ENCODE assay signal across 19 mouse cellular contexts in genomic region chr8:125175661-125176060, GRCm38 (mm10).
DNase-seq lines count a peak whose midpoint lies in the region; ATAC-seq lines count a peak whose summit lies in the region.
"Had no signal": no experiment of that assay in that cellular context is flagged by ENCODE, and none has a peak within 500 bp of the region (broad histone marks: within the 10 kb centered on the region; RNA-seq: fewer than 3 reads in every experiment).

No protein-coding gene starts in this region.

- H3K9me3 ChIP-seq in heart, embryonic 11.5 days (replicated peaks; ENCODE audit: control insufficient read depth, low read length) = no peaks in the 10 kb centered on the region; the same call in 1 of the 2 replicates
- no peaks in the 10 kb centered on the region for H3K9me3 ChIP-seq in heart, embryonic 16.5 days (replicated peaks; ENCODE audit: control insufficient read depth, low read length)
- no peaks in the 10 kb centered on the region for H3K9me3 ChIP-seq in lung, embryonic 15.5 days
- H3K9me3 ChIP-seq: embryonic facial prominence, embryonic 12.5 days; forebrain, embryonic 15.5 days; hindbrain, embryonic 10.5 days had no signal

- H3K4me1 ChIP-seq in heart, embryonic 11.5 days (ENCODE audit: control insufficient read depth, insufficient read depth, low read length) = peaks cover 11% of the 10 kb centered on the region
- H3K4me1 ChIP-seq in heart, embryonic 16.5 days (ENCODE audit: control insufficient read depth, insufficient read depth, low read length) = peaks cover 19% of the 10 kb centered on the region
- H3K4me1 ChIP-seq in lung, embryonic 15.5 days = peaks cover 23% of the 10 kb centered on the region
- H3K4me1 ChIP-seq: forebrain, embryonic 15.5 days had no signal

- no peaks in the 10 kb centered on the region for H3K27me3 ChIP-seq in heart, embryonic 11.5 days (ENCODE audit: control insufficient read depth, insufficient read depth, low read length)
- H3K27me3 ChIP-seq in heart, embryonic 16.5 days (ENCODE audit: control insufficient read depth, insufficient read depth, low read length) = no peaks in the 10 kb centered on the region
- H3K27me3 ChIP-seq in lung, embryonic 15.5 days = no peaks in the 10 kb centered on the region
- H3K27me3 ChIP-seq: forebrain, embryonic 15.5 days had no signal

- no peak overlapping the region for H3K4me2 ChIP-seq in heart, embryonic 11.5 days
- no peak overlapping the region for H3K4me2 ChIP-seq in heart, embryonic 16.5 days (ENCODE audit: low read depth, low read length)
- no peak overlapping the region for H3K4me2 ChIP-seq in lung, embryonic 15.5 days
- H3K4me2 ChIP-seq: embryonic facial prominence, embryonic 12.5 days; forebrain, embryonic 15.5 days; hindbrain, embryonic 14.5 days had no signal

- 79% methylated on average over 4 of the region's 4 CpGs for WGBS in heart, embryonic 11.5 days (ENCODE audit: insufficient replicate concordance)
- 71% methylated on average over 4 of the region's 4 CpGs for WGBS in heart, embryonic 16.5 days
- 48% methylated on average over 4 of the region's 4 CpGs for WGBS in lung, embryonic 15.5 days

- no peaks in the 10 kb centered on the region for H3K36me3 ChIP-seq in heart, embryonic 11.5 days (ENCODE audit: control insufficient read depth, insufficient read depth, low read length)
- no peaks in the 10 kb centered on the region; the same call in 1 of the 2 replicates for H3K36me3 ChIP-seq in heart, embryonic 16.5 days (ENCODE audit: control insufficient read depth, insufficient read depth)
- no peaks in the 10 kb centered on the region for H3K36me3 ChIP-seq in lung, embryonic 15.5 days
- H3K36me3 ChIP-seq: embryonic facial prominence, embryonic 12.5 days; forebrain, embryonic 15.5 days; hindbrain, embryonic 10.5 days had no signal

- peak overlapping the region; percentile 83 for H3K27ac ChIP-seq in heart, embryonic 11.5 days (ENCODE audit: low read depth, low read length)
- peak overlapping the region; percentile 87 for H3K27ac ChIP-seq in heart, embryonic 16.5 days (ENCODE audit: low read length)
- peak overlapping the region; percentile 65; the same call in 1 of the 2 replicates for H3K27ac ChIP-seq in lung, embryonic 15.5 days
- H3K27ac ChIP-seq: embryonic facial prominence, embryonic 12.5 days; forebrain, embryonic 15.5 days; hindbrain, embryonic 10.5 days; hindbrain, embryonic 14.5 days had no signal

- no peak overlapping the region for H3K9ac ChIP-seq in heart, embryonic 11.5 days (ENCODE audit: low read depth, low read length)
- no peak overlapping the region for H3K9ac ChIP-seq in heart, embryonic 16.5 days (ENCODE audit: low read length)
- H3K9ac ChIP-seq in lung, embryonic 15.5 days = no peak overlapping the region
- H3K9ac ChIP-seq: embryonic facial prominence, embryonic 12.5 days; forebrain, embryonic 15.5 days; hindbrain, embryonic 14.5 days had no signal

- ATAC-seq in heart, embryonic 11.5 days (replicated peaks; ENCODE audit: insufficient number of reproducible peaks, low FRiP score, low TSS enrichment) = no peak
- ATAC-seq in heart, embryonic 16.5 days (replicated peaks; ENCODE audit: extremely low read depth, insufficient read depth, low FRiP score) = no peak
- no peak for ATAC-seq in lung, embryonic 15.5 days (ENCODE audit: borderline replicate concordance, extremely low read depth, low FRiP score, low TSS enrichment)
- ATAC-seq: activated CD4-positive, CD25-positive, alpha-beta regulatory T cell, adult 4 months; forebrain, embryonic 15.5 days; intestine, embryonic 16.5 days; Patski had no signal

- H3K4me3 ChIP-seq in heart, embryonic 11.5 days (ENCODE audit: low read depth, low read length) = no peak overlapping the region
- H3K4me3 ChIP-seq in heart, embryonic 16.5 days (ENCODE audit: low read length) = no peak overlapping the region
- H3K4me3 ChIP-seq in lung, embryonic 15.5 days = no peak overlapping the region
- H3K4me3 ChIP-seq: embryonic facial prominence, embryonic 12.5 days; forebrain, embryonic 15.5 days; hindbrain, embryonic 10.5 days had no signal

- no peak for DNase-seq in heart, postnatal 25 days (ENCODE audit: low spot score)
- DNase-seq in heart, adult 18-20 months = no peak
- DNase-seq in lung, postnatal 10 days = peak; percentile 56
- no peak for DNase-seq in yolk sac, embryonic 10.5 days (ENCODE audit: low spot score)
- no peak for DNase-seq in gastrocnemius, postnatal 14 days
- DNase-seq: adrenal gland, postnatal 14 days; cerebellum, adult 11-12 months; cerebellum, adult 9-10 months; cerebellum, postnatal 25 days had no signal

- intact Hi-C loops in heart, postnatal 25 days (cut with DNase I) = no loop called here
- intact Hi-C loops in gastrocnemius, postnatal 14 days (cut with DNase I; ENCODE audit: low total_unique reads) = no loop called here
